Mouse (Mus musculus) thymus, postnatal 10 days (tissue): Measurements from ENCODE around the gene Mgea5.

ENCODE experiments used
- DNase-seq, 2 experiments: peaks; one replicate each; pipeline ENCODE4 v3.0.0; 2021; ENCODE audit warnings: low spot score in 2 of 2

Mgea5 gene

GRCm38 (mm10) chr19:45748206-45748605 is 35.4 kb downstream of the Mgea5 start:
- DNase-seq: no peak

GRCm38 (mm10) chr19:45747028-45747867 is 36.4 kb downstream of the Mgea5 start:
- peak; percentile 77 to 90 for DNase-seq

GRCm38 (mm10) chr19:45746153-45747020 is 37.2 kb downstream of the Mgea5 start:
- peak; percentile 57 to 76 for DNase-seq

- DNase-seq: no peak
These were observed 38.1 kb downstream of the Mgea5 start for GRCm38 (mm10) chr19:45745344-45746152.

GRCm38 (mm10) chr19:45743619-45744018 is 40.0 kb downstream of the Mgea5 start:
- no peak for DNase-seq

GRCm38 (mm10) chr19:45742984-45743575 is 40.6 kb downstream of the Mgea5 start:
- no peak for DNase-seq

GRCm38 (mm10) chr19:45742218-45742983 is 41.2 kb downstream of the Mgea5 start, which contains the start of gene Fgf8:
Fgf8 (minus strand) TSS chr19:45742915.
- no peak for DNase-seq

- DNase-seq: no peak
These were observed 42.0 kb downstream of the Mgea5 start for GRCm38 (mm10) chr19:45741431-45742217.

GRCm38 (mm10) chr19:45740817-45741216 is 42.8 kb downstream of the Mgea5 start:
- DNase-seq: no peak

GRCm38 (mm10) chr19:45740233-45740632 is 43.4 kb downstream of the Mgea5 start:
- DNase-seq: no peak

- no peak for DNase-seq
These were observed 45.1 kb downstream of the Mgea5 start for GRCm38 (mm10) chr19:45738521-45738920.

- DNase-seq: no peak
These were observed 45.7 kb downstream of the Mgea5 start for GRCm38 (mm10) chr19:45737846-45738484.

- no peak for DNase-seq
These were observed 46.3 kb downstream of the Mgea5 start for GRCm38 (mm10) chr19:45737208-45737845.

- DNase-seq: peak; percentile 45 to 59
These were observed 46.8 kb downstream of the Mgea5 start for GRCm38 (mm10) chr19:45736855-45737207.

GRCm38 (mm10) chr19:45736241-45736640 is 47.4 kb downstream of the Mgea5 start:
- no peak for DNase-seq

GRCm38 (mm10) chr19:45734762-45735161 is 48.9 kb downstream of the Mgea5 start:
- DNase-seq: no peak

- DNase-seq: no peak
These were observed 49.4 kb downstream of the Mgea5 start for GRCm38 (mm10) chr19:45734191-45734590.

GRCm38 (mm10) chr19:45733564-45733963 is 50.1 kb downstream of the Mgea5 start:
- peak; percentile 53 to 58 for DNase-seq

- DNase-seq: no peak
These were observed 52.0 kb downstream of the Mgea5 start for GRCm38 (mm10) chr19:45731658-45732057.
